Mouse (Mus musculus) frontal cortex, postnatal 25 days (tissue): Measurements from ENCODE around the gene Arhgef25.
"Not testable (repeated sequence)": the region's sequence is repeated elsewhere in the genome, so short reads cannot be mapped to it uniquely, and the experiment has no call there.

Experiments used
- DNase-seq, 2 experiments: peaks; one replicate each; pipeline ENCODE4 v3.0.0; 2022; ENCODE audit warnings: low spot score in 2 of 2

Arhgef25 gene

GRCm38 (mm10) chr10:127138328-127139141, 51.3 kb downstream of the Arhgef25 start:
- DNase-seq, result no peak

- no peak for DNase-seq
Measured at GRCm38 (mm10) chr10:127137896-127138295, 52.0 kb downstream of the Arhgef25 start.

- DNase-seq, result no peak
Measured at GRCm38 (mm10) chr10:127136510-127136909, 53.4 kb downstream of the Arhgef25 start.

GRCm38 (mm10) chr10:127135118-127135836, 54.6 kb downstream of the Arhgef25 start:
- DNase-seq, result no peak

GRCm38 (mm10) chr10:127134394-127135035, 55.4 kb downstream of the Arhgef25 start:
- DNase-seq, result not testable (repeated sequence)
